Comparison of ENCODE assay signal across 8 mouse cellular contexts in genomic region chr3:79145407-79146055, GRCm38 (mm10).
A peak's percentile ranks its signal among the peaks of the same experiment; 100 is the strongest.
DNase-seq lines count a peak whose midpoint lies in the region; ATAC-seq and TF ChIP-seq lines count a peak whose summit lies in the region.

No protein-coding gene starts in this region.

- no peak overlapping the region; the same call in 1 of the 2 replicates for H3K27ac ChIP-seq in kidney, embryonic 14.5 days (ENCODE audit: low read depth, low read length)
- H3K27ac ChIP-seq in forebrain, embryonic 10.5 days = peak overlapping the region; percentile 85
- no peak overlapping the region; the same call in 1 of the 2 replicates for H3K27ac ChIP-seq in limb, embryonic 14.5 days (replicated peaks; ENCODE audit: low read depth, low read length)
- no peak overlapping the region for H3K27ac ChIP-seq in thymus, adult 2 months (ENCODE audit: control insufficient read depth, insufficient read depth, low read length)

- peak overlapping the region; percentile 31; the same call in 1 of the 2 replicates for H3K4me2 ChIP-seq in kidney, embryonic 14.5 days (replicated peaks; ENCODE audit: low read depth, low read length)
- peak overlapping the region; percentile 30 for H3K4me2 ChIP-seq in limb, embryonic 14.5 days (replicated peaks; ENCODE audit: low read depth, low read length, severe bottlenecking)

- peaks cover 23% of the 10 kb centered on the region for H3K4me1 ChIP-seq in kidney, embryonic 14.5 days (ENCODE audit: control insufficient read depth, insufficient read depth, low read length)
- peaks cover 30% of the 10 kb centered on the region for H3K4me1 ChIP-seq in forebrain, embryonic 10.5 days
- peaks cover 11% of the 10 kb centered on the region for H3K4me1 ChIP-seq in limb, embryonic 14.5 days (ENCODE audit: control insufficient read depth, insufficient read depth, low read length)
- no peaks in the 10 kb centered on the region for H3K4me1 ChIP-seq in thymus, adult 2 months (replicated peaks; ENCODE audit: control insufficient read depth, insufficient read depth, low read length)

- no peaks in the 10 kb centered on the region for H3K27me3 ChIP-seq in kidney, embryonic 14.5 days (ENCODE audit: control insufficient read depth, insufficient read depth, low read length)
- no peaks in the 10 kb centered on the region for H3K27me3 ChIP-seq in forebrain, embryonic 10.5 days (ENCODE audit: poor library complexity, severe bottlenecking)
- no peaks in the 10 kb centered on the region for H3K27me3 ChIP-seq in limb, embryonic 14.5 days (ENCODE audit: control insufficient read depth, insufficient read depth, low read length)
- H3K27me3 ChIP-seq in thymus, adult 2 months (ENCODE audit: control insufficient read depth, insufficient read depth, low read length) = no peaks in the 10 kb centered on the region

- DNase-seq in kidney, adult 18-20 months = no peak
- peak; percentile 43 for DNase-seq in cerebellum, adult 11-12 months
- DNase-seq in forebrain, embryonic 10.5 days (ENCODE audit: extremely low spot score, low spot score) = peak; percentile 24
- DNase-seq in limb, embryonic 14.5 days (ENCODE audit: low spot score) = no peak
- no peak for DNase-seq in thymus, postnatal 10 days (ENCODE audit: low spot score in 2 of 2)
- no peak for DNase-seq in thymus, postnatal 14 days
- no peak for DNase-seq in thymus, adult 2 months

- no peaks in the 10 kb centered on the region for H3K9me3 ChIP-seq in kidney, embryonic 14.5 days (ENCODE audit: control insufficient read depth, low read length)
- no peaks in the 10 kb centered on the region for H3K9me3 ChIP-seq in forebrain, embryonic 10.5 days
- H3K9me3 ChIP-seq in limb, embryonic 14.5 days (ENCODE audit: control insufficient read depth, low read length) = no peaks in the 10 kb centered on the region

- no peak overlapping the region for H3K9ac ChIP-seq in kidney, embryonic 14.5 days (ENCODE audit: low read depth, low read length)
- 0 out of 2 replicates have a peak overlapping the region, but pooled peaks have one; percentile 22 for H3K9ac ChIP-seq in limb, embryonic 14.5 days (ENCODE audit: low read depth, low read length, severe bottlenecking)

- H3K4me3 ChIP-seq in kidney, embryonic 14.5 days (ENCODE audit: low read length) = no peak overlapping the region
- peak overlapping the region; percentile 34; the same call in 1 of the 2 replicates for H3K4me3 ChIP-seq in forebrain, embryonic 10.5 days
- H3K4me3 ChIP-seq in limb, embryonic 14.5 days (replicated peaks; ENCODE audit: low read length) = 0 out of 2 replicates have a peak overlapping the region, but pooled peaks have one; percentile 2
- H3K4me3 ChIP-seq in thymus, adult 2 months (ENCODE audit: control insufficient read depth, insufficient read depth, low read length) = no peak overlapping the region

- no peaks in the 10 kb centered on the region for H3K36me3 ChIP-seq in kidney, embryonic 14.5 days (ENCODE audit: control insufficient read depth, insufficient read depth, low read length)
- no peaks in the 10 kb centered on the region for H3K36me3 ChIP-seq in forebrain, embryonic 10.5 days (replicated peaks)
- H3K36me3 ChIP-seq in limb, embryonic 14.5 days (ENCODE audit: control insufficient read depth, insufficient read depth, low read length) = no peaks in the 10 kb centered on the region
- no peaks in the 10 kb centered on the region for H3K36me3 ChIP-seq in thymus, adult 2 months (ENCODE audit: control insufficient read depth, insufficient read depth, low read length)

- ATAC-seq in kidney, embryonic 14.5 days (ENCODE audit: low FRiP score, low TSS enrichment) = peak; percentile 80
- no peak for ATAC-seq in limb, embryonic 14.5 days (ENCODE audit: low FRiP score, low read depth)

- 37% methylated on average over 10 of the region's 10 CpGs for WGBS in kidney, embryonic 14.5 days
- 48% methylated on average over 10 of the region's 10 CpGs for WGBS in forebrain, embryonic 10.5 days
- 41% methylated on average over 10 of the region's 10 CpGs for WGBS in limb, embryonic 14.5 days
- 33% methylated on average over 10 of the region's 10 CpGs for WGBS in thymus, adult 2 months

- TF ChIP-seq POLR2A in limb, embryonic 14.5 days (IDR thresholded peaks at IDR 0.05; ENCODE audit: borderline replicate concordance, extremely low read depth, insufficient read depth, insufficient read length) = no peak
- no peak for TF ChIP-seq POLR2A in thymus, adult 2 months (IDR thresholded peaks at IDR 0.05; ENCODE audit: control insufficient read depth, extremely low read depth, insufficient read depth, low read length, poor library complexity)

- no peak for TF ChIP-seq CTCF in thymus, adult 2 months (IDR thresholded peaks at IDR 0.05; ENCODE audit: borderline replicate concordance, control insufficient read depth, extremely low read depth, insufficient read depth, low read length, poor library complexity)

Comparison
In these comparisons a context has a peak if more than half of its experiments do, and no peak if none do; other contexts are left out.
1. H3K4me3 ChIP-seq: peak in forebrain, embryonic 10.5 days (single experiment) and limb, embryonic 14.5 days (single experiment); none in kidney, embryonic 14.5 days (single experiment) and thymus, adult 2 months (single experiment).
2. DNase-seq: peak in cerebellum, adult 11-12 months (single experiment) and forebrain, embryonic 10.5 days (single experiment); none in kidney, adult 18-20 months (single experiment), limb, embryonic 14.5 days (single experiment), thymus, postnatal 10 days (0 of 2), thymus, postnatal 14 days (single experiment) and thymus, adult 2 months (single experiment).